Mouse (Mus musculus) lung, postnatal 36 days (tissue): Measurements from ENCODE around the gene Pus7l.

Source experiments
- DNase-seq: peaks from one replicate; pipeline ENCODE4 v3.0.0; 2022; ENCODE audit warnings: mixed read lengths

The Pus7l gene

GRCm38 (mm10) chr15:94477287-94477686 lies 66.1 kb downstream of the Pus7l start:
- DNase-seq: no peak

- DNase-seq: no peak
Observed at GRCm38 (mm10) chr15:94475975-94476374, 67.4 kb downstream of the Pus7l start.
